Mouse (Mus musculus) ZHBTc4 (cell line): ENCODE data around the gene Mex3a.

Experiments used
- DNase-seq: peaks from one replicate; pipeline ENCODE4 v3.0.0-alpha.2; 2011; ENCODE audit warnings: low read depth, low spot score

Gene Mex3a

GRCm38 (mm10) chr3:88543651-88544410 is 11.6 kb downstream of the Mex3a start:
- no peak for DNase-seq

GRCm38 (mm10) chr3:88544514-88544913 is 12.3 kb downstream of the Mex3a start:
- DNase-seq: peak; percentile 65

GRCm38 (mm10) chr3:88544955-88545591 is 12.9 kb downstream of the Mex3a start:
- no peak for DNase-seq

GRCm38 (mm10) chr3:88546674-88547418 is 14.7 kb downstream of the Mex3a start:
- DNase-seq: no peak

GRCm38 (mm10) chr3:88548180-88548917 is 16.2 kb downstream of the Mex3a start, which contains the start of gene Rab25:
TSS of gene Rab25 (minus strand) at chr3:88548300.
- DNase-seq: no peak

- no peak for DNase-seq
These were observed 19.4 kb downstream of the Mex3a start for GRCm38 (mm10) chr3:88551586-88551985.

- DNase-seq: no peak
These were observed 20.0 kb downstream of the Mex3a start for GRCm38 (mm10) chr3:88552082-88552645.

GRCm38 (mm10) chr3:88552676-88553524 is 20.7 kb downstream of the Mex3a start, which contains the start of gene Lamtor2:
TSS of gene Lamtor2 (minus strand) at chr3:88553074.
- peak; percentile 99 for DNase-seq

GRCm38 (mm10) chr3:88553525-88553879 is 21.3 kb downstream of the Mex3a start, which contains the start of gene Ubqln4:
TSS of gene Ubqln4 (plus strand) at chr3:88553758.
- DNase-seq: peak; percentile 96

- peak; percentile 69 for DNase-seq
These were observed 21.8 kb downstream of the Mex3a start for GRCm38 (mm10) chr3:88553880-88554586.

- DNase-seq: no peak
These were observed 22.9 kb downstream of the Mex3a start for GRCm38 (mm10) chr3:88555069-88555605.

GRCm38 (mm10) chr3:88555731-88556130 is 23.5 kb downstream of the Mex3a start:
- DNase-seq: no peak

GRCm38 (mm10) chr3:88556616-88557015 is 24.4 kb downstream of the Mex3a start:
- no peak for DNase-seq

- no peak for DNase-seq
These were observed 27.4 kb downstream of the Mex3a start for GRCm38 (mm10) chr3:88559596-88559995.

- DNase-seq: peak; percentile 80
These were observed 29.8 kb downstream of the Mex3a start for GRCm38 (mm10) chr3:88561989-88562388.

- no peak for DNase-seq
These were observed 31.2 kb downstream of the Mex3a start for GRCm38 (mm10) chr3:88563442-88563841.

GRCm38 (mm10) chr3:88563966-88564365 is 31.8 kb downstream of the Mex3a start:
- DNase-seq: no peak

- DNase-seq: no peak
These were observed 33.9 kb downstream of the Mex3a start for GRCm38 (mm10) chr3:88566116-88566515.

GRCm38 (mm10) chr3:88566536-88567061 is 34.4 kb downstream of the Mex3a start:
- no peak for DNase-seq
